Mouse (Mus musculus) v-Abl transformed pro-B cells (cell line): ENCODE measurements around the gene Ctns.

ENCODE experiments used
- in situ Hi-C, 2 experiments: fragments of 400-800 bp; cut with MboI; formaldehyde crosslinking; loops; one replicate each; pipeline ENCODE4 v1.15.1; 2025; ENCODE audit not compliant: unreplicated experiment in 2 of 2

Gene Ctns

GRCm38 (mm10) chr11:73148209-73148608 lies 50.6 kb downstream of the Ctns start:
- in situ Hi-C loops: loop anchor here in 1 of 2 experiments (10.0 to 25.0 kb wide), 2 partner anchors 1227 to 1389 kb away; no protein-coding TSS in a partner anchor

DNA sequence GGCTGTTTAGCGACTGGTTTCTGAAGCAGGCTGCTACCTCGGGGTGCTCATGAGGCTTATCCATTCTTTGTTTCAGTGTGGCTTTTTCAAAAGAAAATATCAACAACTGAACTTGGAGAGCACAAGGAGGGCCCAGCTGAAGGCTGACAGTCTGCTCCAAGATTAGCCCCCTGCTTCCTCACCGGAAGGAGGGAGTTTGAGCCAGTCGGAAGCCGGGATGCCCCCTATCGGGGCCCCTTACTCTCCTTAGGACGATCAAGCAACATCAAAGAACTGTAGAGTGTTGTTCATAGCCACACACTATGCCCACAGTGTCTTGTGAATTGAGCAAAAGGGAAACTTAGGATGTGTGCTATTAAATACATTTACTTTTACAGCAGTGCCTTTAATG lies 51.9 kb downstream of the Ctns start:
- in situ Hi-C loops: loop anchor here in 1 of 2 experiments (10.0 to 25.0 kb wide), 2 partner anchors 1228 to 1390 kb away; no protein-coding TSS in a partner anchor

DNA sequence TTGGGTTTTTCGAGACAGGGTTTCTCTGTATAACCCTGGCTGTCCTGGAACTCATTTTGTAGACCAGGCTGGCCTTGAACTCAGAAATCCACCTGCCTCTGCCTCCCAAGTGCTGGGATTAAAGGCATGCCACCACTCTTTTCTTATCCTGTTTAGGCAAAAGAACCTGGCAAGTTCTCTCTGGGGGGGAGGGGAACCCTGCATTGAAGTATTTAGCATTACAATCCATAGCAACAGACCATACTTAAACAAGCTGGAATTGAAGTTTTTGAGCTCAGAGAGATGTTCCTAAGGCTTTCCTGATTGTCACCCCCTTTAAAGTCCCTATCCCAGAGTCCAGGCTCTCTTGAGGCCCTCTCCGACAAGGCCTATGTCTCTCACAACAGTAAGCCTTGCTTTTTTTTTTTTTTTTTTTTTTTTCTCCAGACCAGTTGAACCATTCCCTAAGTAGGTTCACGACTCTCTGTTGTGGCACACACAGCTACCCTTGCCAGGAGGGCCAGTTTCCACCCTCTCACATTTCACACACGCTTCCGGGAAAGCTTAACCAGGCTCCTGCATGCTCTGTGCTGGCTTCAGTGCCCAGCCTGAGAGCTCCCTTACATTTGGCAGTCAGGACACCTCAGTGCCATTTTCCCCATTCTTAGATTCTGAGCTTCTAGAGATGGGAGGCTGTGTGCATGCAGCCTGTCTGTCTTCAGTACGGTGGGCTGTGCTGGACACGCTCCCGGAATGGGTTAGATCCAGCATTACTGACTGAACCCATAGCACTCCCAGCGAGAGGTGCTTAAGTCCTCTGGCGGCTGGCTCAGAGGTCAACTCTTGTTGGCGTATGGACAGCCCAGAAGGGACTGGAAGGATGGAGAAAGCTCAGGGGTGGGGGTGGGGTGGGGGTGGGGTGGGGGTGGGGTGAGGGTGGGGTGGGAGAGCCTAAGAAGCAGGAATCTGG lies 52.5 kb downstream of the Ctns start:
- in situ Hi-C loops: loop anchor here in 1 of 2 experiments (10.0 to 25.0 kb wide), 2 partner anchors 1229 to 1391 kb away; no protein-coding TSS in a partner anchor

DNA sequence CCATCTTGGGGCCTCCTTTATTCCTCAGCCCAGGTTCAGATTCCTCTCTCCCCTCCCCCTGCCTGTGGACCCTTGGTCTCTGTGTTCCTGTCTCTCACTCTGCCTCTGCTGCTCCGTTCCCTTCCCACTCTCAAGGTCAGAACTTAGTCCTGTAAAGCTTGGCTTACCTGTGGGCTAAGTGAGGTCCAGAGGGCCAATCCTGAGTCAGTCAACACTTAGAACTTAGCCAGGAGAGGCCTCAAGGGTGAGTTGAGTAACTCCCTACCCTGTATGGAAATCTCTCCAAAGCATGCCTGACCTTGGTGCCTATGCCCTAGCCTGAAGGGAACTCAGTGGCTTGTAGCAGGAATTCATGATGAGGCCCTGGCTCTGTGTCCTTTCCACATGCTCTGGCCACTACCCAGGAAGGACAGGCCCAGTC lies 54.6 kb downstream of the Ctns start:
- in situ Hi-C loops: loop anchor here (5.0 to 25.0 kb wide), 3 partner anchors 1228 to 1393 kb away; no protein-coding TSS in a partner anchor

GRCm38 (mm10) chr11:73137591-73138501 lies 61.0 kb downstream of the Ctns start, which contains the start of gene Haspin:
TSS of gene Haspin (minus strand) at chr11:73138294.
- in situ Hi-C loops: loop anchor here in 1 of 2 experiments (5.0 to 25.0 kb wide), 2 partner anchors 34 to 1399 kb away; no protein-coding TSS in a partner anchor

GRCm38 (mm10) chr11:73137116-73137515 lies 61.7 kb downstream of the Ctns start:
- in situ Hi-C loops: loop anchor here in 1 of 2 experiments (5.0 to 25.0 kb wide), 2 partner anchors 35 to 1400 kb away; no protein-coding TSS in a partner anchor

DNA sequence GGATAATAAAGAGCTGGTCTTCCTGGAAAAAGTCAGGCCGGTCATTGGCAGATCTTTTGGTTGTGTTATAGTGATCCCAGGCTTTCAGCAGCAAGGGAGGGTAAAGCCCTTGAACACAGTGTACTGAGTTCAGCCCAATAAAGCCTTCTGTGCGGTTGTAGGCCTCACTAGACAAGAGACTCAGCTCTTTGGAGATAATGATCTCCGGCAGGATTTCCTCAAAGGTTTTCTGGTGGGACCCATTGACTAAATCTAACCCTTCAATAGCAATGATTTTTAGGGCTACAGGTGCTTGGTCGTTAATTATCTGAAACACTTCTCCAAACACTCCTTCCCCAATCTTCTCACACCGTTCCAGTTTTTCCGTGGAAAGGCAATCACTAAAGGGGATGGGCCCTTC lies 62.3 kb downstream of the Ctns start:
- in situ Hi-C loops: loop anchor here in 1 of 2 experiments (5.0 to 25.0 kb wide), 2 partner anchors 36 to 1401 kb away; no protein-coding TSS in a partner anchor

DNA sequence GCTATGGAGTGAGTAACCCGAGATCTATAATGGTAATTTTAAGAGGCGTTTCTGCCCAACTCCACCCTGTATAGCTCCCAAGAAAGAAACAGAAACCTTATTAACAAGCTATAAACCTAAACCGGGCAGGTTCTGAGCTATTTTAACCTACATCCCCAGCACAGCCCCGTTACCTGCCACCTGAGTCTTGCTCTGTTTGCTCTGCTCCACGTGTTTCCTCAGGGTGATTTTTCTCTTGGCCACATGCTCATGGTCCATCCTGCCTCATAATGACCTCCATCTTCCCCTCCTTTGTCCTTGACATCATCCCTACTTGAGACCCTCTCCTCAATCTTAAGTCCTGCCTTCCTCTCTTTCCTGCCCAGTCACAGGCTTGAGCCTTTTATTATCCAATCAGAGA lies 64.6 kb downstream of the Ctns start:
- in situ Hi-C loops: loop anchor here in 1 of 2 experiments (25.0 kb wide), 1 partner anchor 1403 kb away; no protein-coding TSS in a partner anchor
